ENCODE assay signal across 8 mouse cellular contexts in genomic region chr15:83149196-83150072, GRCm38 (mm10). TPM values are rescaled to one million over a fixed set of nuclear protein-coding genes. Genes with fewer than 3 reads are reported as not detected.
DNase-seq lines count a peak whose midpoint lies in the region; ATAC-seq and TF ChIP-seq lines count a peak whose summit lies in the region.

Poldip3 (minus strand) TSS chr15:83149384.

- peak within 1 kb of the TSS; percentile 98 for H3K27ac ChIP-seq in cortical plate, adult 2 months (ENCODE audit: insufficient read depth, low read length)

- TF ChIP-seq CTCF in cortical plate, adult 2 months (IDR thresholded peaks at IDR 0.05; ENCODE audit: extremely low read depth, insufficient read depth, low read length), result no peak

- H3K4me3 ChIP-seq in cortical plate, adult 2 months (ENCODE audit: insufficient read depth, low read length), result peak within 1 kb of the TSS; percentile 60

- peak; percentile 91 for TF ChIP-seq POLR2A in cortical plate, adult 2 months (IDR thresholded peaks at IDR 0.05; ENCODE audit: extremely low read depth, insufficient read depth, low read length)

- peak; percentile 82 for ATAC-seq in activated CD4-positive, CD25-positive, alpha-beta regulatory T cell, adult 4 months
- peak; percentile 79 for ATAC-seq in megakaryocyte progenitor cell, adult 5-6 weeks (replicated peaks; ENCODE audit: poor library complexity)

- no peaks in the 10 kb centered on the region for H3K4me1 ChIP-seq in cortical plate, adult 2 months (ENCODE audit: control insufficient read depth, insufficient read depth, low read length)

- DNase-seq in gastrocnemius, postnatal 10 days, result peak; percentile 96
- DNase-seq in induced T-regulatory cell, adult 2 months (ENCODE audit: low read depth), result peak; percentile 100
- DNase-seq in left cerebral cortex, adult 9 months (ENCODE audit: low spot score in 2 of 2), result peak; percentile 93 to 99
- DNase-seq in right cerebral cortex, postnatal 14 days, result peak; percentile 97
- DNase-seq in urinary bladder, postnatal 36 days (ENCODE audit: low spot score in 2 of 2), result peak; percentile 97

RNA-seq across cellular contexts. Expression of gene Poldip3, which starts in this region (rescaled TPM):
- 100 to 1,000 TPM; 155 to 180 TPM for polyA plus RNA-seq in activated CD4-positive, CD25-positive, alpha-beta regulatory T cell, adult 4 months (2017; shearing (Covaris generic))
- 66.3 and 66.6 TPM in 2 replicates for polyA plus RNA-seq in cortical plate, adult 2 months (2012; rRNA removed)
- total RNA-seq in gastrocnemius, postnatal 10 days (2021), result 10 to 100 TPM; 33.8 to 43.3 TPM
- total RNA-seq in megakaryocyte progenitor cell, adult 5-6 weeks (2015), result 39.8 and 42.4 TPM in 2 replicates
- 83.3 and 100 TPM in 2 replicates for total RNA-seq in megakaryocyte progenitor cell, adult 5-6 weeks (2017)

Comparison
In these comparisons a context has a peak if more than half of its experiments do, and no peak if none do; other contexts are left out.
1. Peak in every context shown above with its lines: DNase-seq, ATAC-seq, H3K4me3 ChIP-seq and H3K27ac ChIP-seq.